Mouse (Mus musculus): Measurements from ENCODE around the gene Cryl1. TPM values are rescaled to one million over a fixed set of nuclear protein-coding genes. Genes with fewer than 3 reads are reported as not detected.

Cryl1 gene
- polyA plus RNA-seq, 1 experiment from 2014 or later, result 12.2 TPM

Other genes with a start within 250 kb of the Cryl1 start
- gene Ift88, start 25.5 kb upstream of the Cryl1 start, polyA plus RNA-seq (2015; fragmentation: Nextera tagmentation; extraction: Ambion mirVana), result 14.6 and 18.3 TPM in 2 replicates
- gene Il17d, start 126.2 kb upstream of the Cryl1 start, polyA plus RNA-seq (2015; fragmentation: Nextera tagmentation; extraction: Ambion mirVana), result 6.0 and 7.3 TPM in 2 replicates
- gene Eef1akmt1, start 173.1 kb upstream of the Cryl1 start, polyA plus RNA-seq (2015; fragmentation: Nextera tagmentation; extraction: Ambion mirVana), result 99.3 and 104 TPM in 2 replicates